Mouse (Mus musculus) CD4-positive, CD25-positive, alpha-beta regulatory T cell, adult 2 months (primary cell): ENCODE measurements at regions not wholly inside any gene's neighbourhood (a gene's known extent, or its start where the extent isn't known, plus 50 kb on each side); places are given as distances from the start of the nearest gene placed in this dataset.

ENCODE experiments used
- DNase-seq: peaks from one replicate; pipeline ENCODE4 v3.0.0-alpha.2; 2012; ENCODE audit warnings: low read depth, low spot score

DNA sequence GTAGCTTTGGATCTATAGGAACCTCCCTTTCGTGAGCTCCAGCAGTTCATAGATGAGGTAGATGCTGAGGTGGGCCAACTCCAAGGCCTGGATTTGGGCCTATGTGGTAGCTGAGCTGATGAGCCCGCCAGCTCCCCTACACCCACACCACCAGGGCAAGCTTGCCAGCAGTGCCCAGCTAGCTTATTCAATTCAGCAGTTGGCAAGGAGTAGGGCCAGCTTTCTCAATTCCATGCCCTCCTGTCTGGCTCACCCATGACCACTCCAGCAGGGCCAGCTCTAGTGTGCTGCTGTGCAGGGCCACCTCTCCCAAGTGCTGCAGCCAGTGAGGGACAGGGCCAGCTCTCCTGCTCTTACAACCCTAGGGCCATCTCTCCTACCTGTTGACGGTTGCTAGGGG is 97.1 kb upstream of the Tbc1d2b start:
- DNase-seq, result no peak

- no peak for DNase-seq
These were observed 55.9 kb upstream of the Tbc1d2b start for GRCm38 (mm10) chr9:90326531-90326930.
